Mouse (Mus musculus): ENCODE data around the gene Nrg4. TPM values are rescaled to one million over a fixed set of nuclear protein-coding genes. Genes with fewer than 3 reads are reported as not detected.

Gene Nrg4
- polyA plus RNA-seq, 1 experiment from 2014 or later = 0.60 TPM

GRCm38 (mm10) chr9:55232110-55232509, 94.5 kb downstream of the Nrg4 start:
- Histone ChIP-seq H3K4me2 (no peak overlapping the region), H3K9me3 (replicated peaks) (0 out of 2 replicates have a peak, but pooled peaks cover 2% of the 10 kb centered on the region), H3K27ac (no peak overlapping the region), H3K36me3 (no peaks in the 10 kb centered on the region), H3K4me1 (replicated peaks) (no peaks in the 10 kb centered on the region), H3K27me3 (no peaks in the 10 kb centered on the region), H3K9ac (no peak overlapping the region), H3K4me3 (replicated peaks) (no peak overlapping the region)
- DNase-seq = no peak
- WGBS (ENCODE audit: insufficient replicate concordance) = 69% methylated on average over 5 of the region's 5 CpGs
- no peak for ATAC-seq (ENCODE audit: low read depth)

GRCm38 (mm10) chr9:55231544-55231943, 95.1 kb downstream of the Nrg4 start:
- Histone ChIP-seq H3K36me3 (no peaks in the 10 kb centered on the region), H3K27me3 (no peaks in the 10 kb centered on the region), H3K9ac (no peak overlapping the region), H3K9me3 (replicated peaks) (0 out of 2 replicates have a peak, but pooled peaks cover 2% of the 10 kb centered on the region), H3K27ac (no peak overlapping the region), H3K4me3 (replicated peaks) (no peak overlapping the region), H3K4me2 (no peak overlapping the region), H3K4me1 (replicated peaks) (no peaks in the 10 kb centered on the region)
- 63% methylated on average over 6 of the region's 6 CpGs for WGBS (ENCODE audit: insufficient replicate concordance)
- DNase-seq = no peak
- no peak for ATAC-seq (ENCODE audit: low read depth)

- Histone ChIP-seq H3K4me1 (replicated peaks) (no peaks in the 10 kb centered on the region), H3K9me3 (replicated peaks) (no peaks in the 10 kb centered on the region), H3K27me3 (no peaks in the 10 kb centered on the region), H3K4me2 (no peak overlapping the region), H3K4me3 (replicated peaks) (no peak overlapping the region), H3K36me3 (peaks cover 10% of the 10 kb centered on the region), H3K9ac (no peak overlapping the region), H3K27ac (no peak overlapping the region)
- ATAC-seq (ENCODE audit: low read depth) (no peak), DNase-seq (no peak)
- WGBS (ENCODE audit: insufficient replicate concordance) = 45% methylated on average over 10 of the region's 10 CpGs
These were observed 97.6 kb downstream of the Nrg4 start for GRCm38 (mm10) chr9:55229010-55229409.

GRCm38 (mm10) chr9:55228149-55228548, 98.5 kb downstream of the Nrg4 start:
- Histone ChIP-seq H3K4me1 (replicated peaks) (no peaks in the 10 kb centered on the region), H3K4me3 (replicated peaks) (no peak overlapping the region), H3K27ac (no peak overlapping the region), H3K9ac (no peak overlapping the region), H3K27me3 (no peaks in the 10 kb centered on the region), H3K9me3 (replicated peaks) (no peaks in the 10 kb centered on the region), H3K36me3 (peaks cover 19% of the 10 kb centered on the region), H3K4me2 (no peak overlapping the region)
- ATAC-seq (ENCODE audit: low read depth) = no peak
- WGBS (ENCODE audit: insufficient replicate concordance) = 76% methylated on average over 4 of the region's 4 CpGs
- DNase-seq = no peak

- Histone ChIP-seq H3K9ac (no peak overlapping the region), H3K27me3 (no peaks in the 10 kb centered on the region), H3K4me3 (replicated peaks) (no peak overlapping the region), H3K9me3 (replicated peaks) (no peaks in the 10 kb centered on the region), H3K4me1 (replicated peaks) (no peaks in the 10 kb centered on the region), H3K27ac (no peak overlapping the region), H3K36me3 (peaks cover 37% of the 10 kb centered on the region), H3K4me2 (no peak overlapping the region)
- DNase-seq = no peak
- ATAC-seq (ENCODE audit: low read depth) = no peak
- WGBS (ENCODE audit: insufficient replicate concordance) = 79% methylated on average over 3 of the region's 3 CpGs
These were observed 100.4 kb downstream of the Nrg4 start for GRCm38 (mm10) chr9:55226251-55226650.

GRCm38 (mm10) chr9:55225165-55225737, 101.4 kb downstream of the Nrg4 start:
- Histone ChIP-seq H3K27ac (no peak overlapping the region), H3K4me3 (replicated peaks) (no peak overlapping the region), H3K4me2 (no peak overlapping the region), H3K9ac (no peak overlapping the region), H3K36me3 (peaks cover 45% of the 10 kb centered on the region), H3K4me1 (replicated peaks) (no peaks in the 10 kb centered on the region), H3K27me3 (no peaks in the 10 kb centered on the region), H3K9me3 (replicated peaks) (no peaks in the 10 kb centered on the region)
- DNase-seq = no peak
- 77% methylated on average over 7 of the region's 7 CpGs for WGBS (ENCODE audit: insufficient replicate concordance)
- ATAC-seq (ENCODE audit: low read depth) = no peak

- Histone ChIP-seq H3K4me2 (no peak overlapping the region), H3K27me3 (no peaks in the 10 kb centered on the region), H3K4me1 (replicated peaks) (no peaks in the 10 kb centered on the region; the same call in 1 of the 2 replicates), H3K9ac (no peak overlapping the region), H3K36me3 (peaks cover 88% of the 10 kb centered on the region), H3K27ac (no peak overlapping the region), H3K4me3 (replicated peaks) (no peak overlapping the region), H3K9me3 (replicated peaks) (no peaks in the 10 kb centered on the region)
- WGBS (ENCODE audit: insufficient replicate concordance) = 74% methylated on average over 3 of the region's 3 CpGs
- DNase-seq (no peak), ATAC-seq (ENCODE audit: low read depth) (no peak)
These were observed 109.3 kb downstream of the Nrg4 start for GRCm38 (mm10) chr9:55217381-55217780.

GRCm38 (mm10) chr9:55216078-55216477, 110.6 kb downstream of the Nrg4 start:
- ATAC-seq (ENCODE audit: low read depth) (no peak), DNase-seq (no peak)
- Histone ChIP-seq H3K4me2 (no peak overlapping the region), H3K27ac (no peak overlapping the region), H3K4me3 (replicated peaks) (no peak overlapping the region), H3K4me1 (replicated peaks) (peaks cover 7% of the 10 kb centered on the region), H3K36me3 (peaks cover 77% of the 10 kb centered on the region), H3K27me3 (no peaks in the 10 kb centered on the region), H3K9ac (no peak overlapping the region), H3K9me3 (replicated peaks) (no peaks in the 10 kb centered on the region)
- WGBS (ENCODE audit: insufficient replicate concordance) = 81% methylated on average over 2 of the region's 2 CpGs

GRCm38 (mm10) chr9:55215648-55216047, 111.0 kb downstream of the Nrg4 start:
- 76% methylated on average over 3 of the region's 3 CpGs for WGBS (ENCODE audit: insufficient replicate concordance)

GRCm38 (mm10) chr9:55215056-55215455, 111.6 kb downstream of the Nrg4 start:
- Histone ChIP-seq H3K4me2 (no peak overlapping the region), H3K27me3 (no peaks in the 10 kb centered on the region), H3K36me3 (peaks cover 67% of the 10 kb centered on the region), H3K9me3 (replicated peaks) (no peaks in the 10 kb centered on the region), H3K9ac (no peak overlapping the region), H3K27ac (no peak overlapping the region), H3K4me3 (replicated peaks) (no peak overlapping the region), H3K4me1 (replicated peaks) (peaks cover 16% of the 10 kb centered on the region)
- 79% methylated on average over 3 of the region's 3 CpGs for WGBS (ENCODE audit: insufficient replicate concordance)
- ATAC-seq (ENCODE audit: low read depth) = no peak
- DNase-seq = no peak

More at GRCm38 (mm10) chr9:55215648-55216047, 111.0 kb downstream of the Nrg4 start:
- no peak overlapping the region for H3K9ac ChIP-seq
- H3K4me2 ChIP-seq = no peak overlapping the region
- H3K27ac ChIP-seq = no peak overlapping the region
- H3K4me3 ChIP-seq (replicated peaks) = no peak overlapping the region
- H3K4me1 ChIP-seq (replicated peaks) = peaks cover 10% of the 10 kb centered on the region
- H3K36me3 ChIP-seq = peaks cover 73% of the 10 kb centered on the region
- DNase-seq = no peak
- H3K9me3 ChIP-seq (replicated peaks) = no peaks in the 10 kb centered on the region
- no peaks in the 10 kb centered on the region for H3K27me3 ChIP-seq
- no peak for ATAC-seq (ENCODE audit: low read depth)

- no peak overlapping the region for H3K9ac ChIP-seq
- no peaks in the 10 kb centered on the region for H3K9me3 ChIP-seq (replicated peaks)
- H3K27ac ChIP-seq = no peak overlapping the region
- no peaks in the 10 kb centered on the region for H3K27me3 ChIP-seq
- peaks cover 52% of the 10 kb centered on the region for H3K36me3 ChIP-seq
- ATAC-seq (ENCODE audit: low read depth) (no peak), DNase-seq (no peak)
- no peak overlapping the region for H3K4me3 ChIP-seq (replicated peaks)
- WGBS (ENCODE audit: insufficient replicate concordance) = 88% methylated on average over 1 of the region's 1 CpGs
- no peak overlapping the region for H3K4me2 ChIP-seq
- H3K4me1 ChIP-seq (replicated peaks) = peaks cover 27% of the 10 kb centered on the region
These were observed 113.2 kb downstream of the Nrg4 start for GRCm38 (mm10) chr9:55213396-55213795.

GRCm38 (mm10) chr9:55211611-55212010, 115.0 kb downstream of the Nrg4 start:
- H3K4me3 ChIP-seq (replicated peaks) = no peak overlapping the region
- no peaks in the 10 kb centered on the region for H3K27me3 ChIP-seq
- H3K9ac ChIP-seq = no peak overlapping the region
- H3K4me1 ChIP-seq (replicated peaks) = peaks cover 34% of the 10 kb centered on the region
- 73% methylated on average over 4 of the region's 4 CpGs for WGBS (ENCODE audit: insufficient replicate concordance)
- peaks cover 35% of the 10 kb centered on the region for H3K36me3 ChIP-seq
- DNase-seq = no peak
- ATAC-seq (ENCODE audit: low read depth) = no peak
- peak overlapping the region; percentile 24; the same call in 1 of the 2 replicates for H3K4me2 ChIP-seq
- no peaks in the 10 kb centered on the region for H3K9me3 ChIP-seq (replicated peaks)
- H3K27ac ChIP-seq = no peak overlapping the region

All from liver, embryonic 13.5 days (tissue).